Mouse (Mus musculus) spleen, adult 2 months (tissue): ENCODE data around the gene Jup.
"Not testable (repeated sequence)": the region's sequence is repeated elsewhere in the genome, so short reads cannot be mapped to it uniquely, and the experiment has no call there.

Experiments
- CTCF ChIP-seq: fragments of 200-500 bp; IDR thresholded peaks from 2 replicates; pipeline ENCODE4 v1.5.1; 2011; ENCODE audit warnings: mild to moderate bottlenecking, inconsistent platforms; ENCODE audit not compliant: insufficient read depth, insufficient read length, insufficient replicate concordance; ENCODE audit errors: extremely low read depth
- POLR2A ChIP-seq: fragments of 200-500 bp; IDR thresholded peaks from 2 replicates; pipeline ENCODE4 v1.6.1; 2011; ENCODE audit warnings: low read depth, low read length, inconsistent platforms

GRCm38 (mm10) chr11:100320701-100321410 lies 76.7 kb downstream of the Jup start:
- TF ChIP-seq CTCF, POLR2A: not testable (repeated sequence)
